Mouse (Mus musculus): ENCODE results near the gene Atp6v0a2. TPM values are rescaled to one million over a fixed set of nuclear protein-coding genes. Genes with fewer than 3 reads are reported as not detected.

Atp6v0a2 gene
- polyA plus RNA-seq (2015; fragmentation: Nextera tagmentation; extraction: Ambion mirVana), result 17.0 and 19.4 TPM in 2 replicates

GRCm38 (mm10) chr5:124628448-124629363 is at the start of gene Atp6v0a2:
Atp6v0a2 (plus strand) TSS chr5:124628576.

DNA sequence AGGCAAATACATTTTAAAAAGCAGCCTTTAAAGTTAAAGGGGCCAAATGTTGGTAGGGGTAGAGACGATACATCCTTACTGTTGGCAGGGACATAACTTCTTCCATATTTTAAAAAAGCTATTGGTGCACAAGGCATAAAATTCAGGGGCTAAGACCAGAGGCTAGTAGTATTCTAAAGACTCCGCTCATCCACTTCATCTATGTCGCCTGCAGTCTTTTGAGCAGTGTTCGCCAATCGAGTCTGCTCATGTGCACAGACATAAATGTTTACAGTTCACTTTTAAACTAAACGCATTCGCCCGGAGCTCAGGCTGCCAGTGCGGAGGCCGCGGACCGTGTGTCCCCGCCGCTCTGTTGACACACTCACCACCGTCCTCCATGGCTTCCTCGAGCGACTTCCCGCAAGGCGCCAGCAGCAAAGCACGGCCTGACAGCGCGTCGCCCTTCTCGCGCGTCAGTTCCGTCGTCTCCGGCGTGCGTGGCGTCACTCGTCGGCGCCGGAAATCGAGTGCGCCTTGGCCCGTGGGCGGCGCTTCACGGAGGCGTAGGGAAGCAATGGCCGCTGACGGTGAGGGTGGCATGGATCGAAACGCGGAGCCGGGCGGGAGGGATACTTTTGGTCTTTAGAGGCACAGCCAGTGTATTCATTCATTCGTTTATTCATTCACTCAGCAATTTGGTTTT is 49.6 kb upstream of the Atp6v0a2 start, which contains the start of the genes Eif2b1 and Gtf2h3:
Eif2b1 (minus strand) TSS at position 499 of the 685 bp plus-strand sequence.
Gtf2h3 (plus strand) TSS at position 508 of the 685 bp plus-strand sequence.

DNA sequence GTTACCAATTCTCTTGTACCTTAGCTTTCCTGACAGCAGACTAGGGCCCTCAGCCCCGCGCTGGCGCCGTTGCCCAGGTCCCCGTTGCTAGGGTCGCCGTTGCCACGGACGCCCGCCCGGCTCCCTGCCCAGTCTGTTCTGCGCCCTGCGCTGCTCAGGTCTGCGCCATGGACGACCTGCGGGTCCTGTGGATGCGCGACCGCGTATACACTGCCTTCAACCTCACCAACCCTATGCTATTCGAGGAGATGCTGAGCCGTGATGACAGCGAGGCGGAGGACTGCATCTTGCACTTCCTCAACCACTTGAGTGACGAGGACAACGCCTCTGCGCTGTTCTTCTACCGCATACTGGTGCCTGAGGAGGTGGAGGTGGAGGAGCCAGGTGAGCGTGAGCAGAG is 96.6 kb downstream of the Atp6v0a2 start, which contains the start of gene Dnah10:
Dnah10 (plus strand) TSS at position 89 of the 400 bp plus-strand sequence.

Other genes starting within 250 kb of the Atp6v0a2 start
- 35.2 and 36.9 TPM in 2 replicates for gene Sbno1, start 202.6 kb upstream of the Atp6v0a2 start, polyA plus RNA-seq (2015; fragmentation: Nextera tagmentation; extraction: Ambion mirVana)
- 18.0 and 26.4 TPM in 2 replicates for gene Kmt5a, start 188.6 kb upstream of the Atp6v0a2 start, polyA plus RNA-seq (2015; fragmentation: Nextera tagmentation; extraction: Ambion mirVana)
- gene Rilpl2, start 150.2 kb upstream of the Atp6v0a2 start, polyA plus RNA-seq (2015; fragmentation: Nextera tagmentation; extraction: Ambion mirVana), result 14.4 and 23.1 TPM in 2 replicates
- gene Snrnp35, start 145.4 kb upstream of the Atp6v0a2 start, polyA plus RNA-seq (2015; fragmentation: Nextera tagmentation; extraction: Ambion mirVana), result 13.4 and 15.0 TPM in 2 replicates
- gene Rilpl1, start 97.2 kb upstream of the Atp6v0a2 start, polyA plus RNA-seq (2015; fragmentation: Nextera tagmentation; extraction: Ambion mirVana), result 69.3 and 90.5 TPM in 2 replicates
- 349 and 403 TPM in 2 replicates for gene Tmed2, start 87.9 kb upstream of the Atp6v0a2 start, polyA plus RNA-seq (2015; fragmentation: Nextera tagmentation; extraction: Ambion mirVana)
- 4.3 and 5.4 TPM in 2 replicates for gene Ddx55, start 75.7 kb upstream of the Atp6v0a2 start, polyA plus RNA-seq (2015; fragmentation: Nextera tagmentation; extraction: Ambion mirVana)
- gene Eif2b1, start 49.4 kb upstream of the Atp6v0a2 start, polyA plus RNA-seq (2015; fragmentation: Nextera tagmentation; extraction: Ambion mirVana), result 57.1 and 60.7 TPM in 2 replicates
- 19.6 and 24.5 TPM in 2 replicates for gene Gtf2h3, start 49.4 kb upstream of the Atp6v0a2 start, polyA plus RNA-seq (2015; fragmentation: Nextera tagmentation; extraction: Ambion mirVana)
- gene Dnah10, start 96.5 kb downstream of the Atp6v0a2 start, polyA plus RNA-seq (2015; fragmentation: Nextera tagmentation; extraction: Ambion mirVana), result 0.01 TPM in 1 of 2 replicates, not detected in the other
- 0.18 and 0.52 TPM in 2 replicates for gene Ccdc92, start 233.8 kb downstream of the Atp6v0a2 start, polyA plus RNA-seq (2015; fragmentation: Nextera tagmentation; extraction: Ambion mirVana)
- 25.1 and 25.4 TPM in 2 replicates for gene Zfp664, start 234.1 kb downstream of the Atp6v0a2 start, polyA plus RNA-seq (2015; fragmentation: Nextera tagmentation; extraction: Ambion mirVana)